Mouse (Mus musculus) heart, postnatal 14 days (tissue): ENCODE results near the gene Tfpt. TPM values are rescaled to one million over a fixed set of nuclear protein-coding genes. Genes with fewer than 3 reads are reported as not detected.
"Not testable (repeated sequence)": the region's sequence is repeated elsewhere in the genome, so short reads cannot be mapped to it uniquely, and the experiment has no call there.

Experiments
- DNase-seq, 2 experiments: peaks; one replicate each; pipeline ENCODE4 v3.0.0; 2021 to 2022
- intact Hi-C: fragments of 180-260 bp; cut with DNase I; formaldehyde crosslinking; loops from one replicate; pipeline ENCODE4 v1.15.1; 2025
- total RNA-seq, 2 experiments: library from RNA; stranded (reverse); gene quantifications; 2 replicates each; pipeline ENCODE4 v1.2.3; 2021

Tfpt gene
- total RNA-seq, 2 experiments from 2014 or later: 15.1 to 16.9 TPM

GRCm38 (mm10) chr7:3643412-3643811, 13.7 kb upstream of the Tfpt start:
- DNase-seq: no peak
- intact Hi-C loops: no loop called here

GRCm38 (mm10) chr7:3630478-3630815, 718 bp upstream of the Tfpt start:
- intact Hi-C loops: loop anchor here (5.0 kb wide), 1 partner anchor 72 kb away; the partner anchor contains the start of gene Rps9
- no peak for DNase-seq

- no peak for DNase-seq
- intact Hi-C loops: loop anchor here (1.0 kb wide), 1 partner anchor 12 kb away; the partner anchor contains the start of gene Ndufa3
Measured at GRCm38 (mm10) chr7:3629030-3629429, 699 bp downstream of the Tfpt start.

GRCm38 (mm10) chr7:3617242-3617995, 12.3 kb downstream of the Tfpt start, which contains the start of gene Ndufa3:
Ndufa3 (plus strand) TSS chr7:3617373.
- intact Hi-C loops: loop anchor here (1.0 kb wide), 1 partner anchor 12 kb away; the partner anchor contains the start of genes Prpf31 and Tfpt

GRCm38 (mm10) chr7:3616389-3617241, 13.1 kb downstream of the Tfpt start:
- intact Hi-C loops: loop anchor here (1.0 kb wide), 1 partner anchor 13 kb away; the partner anchor contains the start of genes Prpf31 and Tfpt
- DNase-seq: no peak

More at GRCm38 (mm10) chr7:3617242-3617995, 12.3 kb downstream of the Tfpt start, which contains the start of gene Ndufa3:
- peak; percentile 86 to 88 for DNase-seq

- no peak for DNase-seq
- intact Hi-C loops: no loop called here
Measured at GRCm38 (mm10) chr7:3616057-3616388, 13.7 kb downstream of the Tfpt start, which contains the start of gene Oscar. Oscar (minus strand) TSS chr7:3616157.

GRCm38 (mm10) chr7:3614021-3614420, 15.7 kb downstream of the Tfpt start:
- intact Hi-C loops: no loop called here

GRCm38 (mm10) chr7:3611006-3611405, 18.7 kb downstream of the Tfpt start:
- no peak for DNase-seq
- intact Hi-C loops: no loop called here

More at GRCm38 (mm10) chr7:3614021-3614420, 15.7 kb downstream of the Tfpt start:
- DNase-seq: no peak

- no peak for DNase-seq
- intact Hi-C loops: no loop called here
Measured at GRCm38 (mm10) chr7:3610437-3610836, 19.3 kb downstream of the Tfpt start.

- peak; percentile 63 to 83 for DNase-seq
- intact Hi-C loops: loop anchor here (5.0 kb wide), 1 partner anchor 58 kb away; the partner anchor contains the start of gene Leng1
Measured at GRCm38 (mm10) chr7:3609082-3609481, 20.6 kb downstream of the Tfpt start.

GRCm38 (mm10) chr7:3608668-3609067, 21.1 kb downstream of the Tfpt start:
- DNase-seq: no peak
- intact Hi-C loops: loop anchor here (5.0 kb wide), 1 partner anchor 59 kb away; the partner anchor contains the start of gene Leng1

- intact Hi-C loops: loop anchor here (5.0 kb wide), 1 partner anchor 60 kb away; the partner anchor contains the start of gene Leng1
- no peak for DNase-seq
Measured at GRCm38 (mm10) chr7:3607391-3607790, 22.3 kb downstream of the Tfpt start.

- DNase-seq: peak; percentile 13 to 40
Measured at GRCm38 (mm10) chr7:3606798-3607197, 22.9 kb downstream of the Tfpt start.

GRCm38 (mm10) chr7:3601119-3601518, 28.6 kb downstream of the Tfpt start:
- peak; percentile 60 to 80 for DNase-seq
- intact Hi-C loops: no loop called here

More at GRCm38 (mm10) chr7:3606798-3607197, 22.9 kb downstream of the Tfpt start:
- intact Hi-C loops: loop anchor here (5.0 kb wide), 1 partner anchor 61 kb away; the partner anchor contains the start of gene Leng1

GRCm38 (mm10) chr7:3597755-3598154, 32.0 kb downstream of the Tfpt start:
- intact Hi-C loops: not testable (repeated sequence)

GRCm38 (mm10) chr7:3595146-3595545, 34.6 kb downstream of the Tfpt start:
- DNase-seq: no peak
- intact Hi-C loops: no loop called here

More at GRCm38 (mm10) chr7:3597755-3598154, 32.0 kb downstream of the Tfpt start:
- not testable (repeated sequence) for DNase-seq

- DNase-seq: no peak
- intact Hi-C loops: no loop called here
Measured at GRCm38 (mm10) chr7:3594686-3595085, 35.0 kb downstream of the Tfpt start.

- DNase-seq: no peak
- intact Hi-C loops: no loop called here
Measured at GRCm38 (mm10) chr7:3593855-3594254, 35.9 kb downstream of the Tfpt start.

GRCm38 (mm10) chr7:3591534-3591933, 38.2 kb downstream of the Tfpt start:
- intact Hi-C loops: no loop called here
- no peak for DNase-seq

GRCm38 (mm10) chr7:3590550-3590949, 39.2 kb downstream of the Tfpt start:
- intact Hi-C loops: no loop called here

GRCm38 (mm10) chr7:3587292-3587691, 42.4 kb downstream of the Tfpt start:
- intact Hi-C loops: no loop called here
- DNase-seq: no peak

More at GRCm38 (mm10) chr7:3590550-3590949, 39.2 kb downstream of the Tfpt start:
- no peak for DNase-seq
